Mouse (Mus musculus) testis, adult 2 months (tissue): ENCODE data around the gene Otulin.

ENCODE experiments used
- CTCF ChIP-seq: fragments of 200-500 bp; IDR thresholded peaks from 2 replicates; pipeline ENCODE4 v1.5.1; 2012; ENCODE audit warnings: low read depth, mild to moderate bottlenecking, inconsistent platforms, low read length, moderate library complexity; ENCODE audit not compliant: control insufficient read depth, insufficient read depth, insufficient replicate concordance
- POLR2A ChIP-seq: fragments of 200-500 bp; IDR thresholded peaks from 2 replicates; pipeline ENCODE4 v1.6.1; 2012; ENCODE audit warnings: low read depth, mild to moderate bottlenecking, inconsistent platforms, low read length, moderate library complexity; ENCODE audit not compliant: control insufficient read depth

DNA sequence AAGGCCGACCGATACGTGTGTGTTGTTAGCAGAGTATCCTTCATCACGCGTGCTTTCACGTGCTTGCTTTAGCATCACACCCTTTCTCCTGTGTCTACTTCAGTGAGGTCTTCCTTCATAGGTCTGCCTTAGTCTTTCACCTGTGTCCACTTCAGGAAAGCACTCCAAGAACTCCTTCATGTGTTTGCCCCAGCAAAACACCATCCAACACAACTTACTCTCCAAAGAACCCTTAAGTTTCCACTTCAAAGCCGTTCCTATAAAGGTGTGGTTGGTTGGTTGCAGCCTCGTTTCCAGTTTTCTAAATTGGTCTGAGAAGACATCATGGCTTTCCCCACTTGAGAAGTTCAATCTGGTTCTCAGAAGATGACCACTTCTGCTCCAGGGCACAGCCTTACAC, 16.2 kb upstream of the Otulin start:
- TF ChIP-seq CTCF (no peak), POLR2A (no peak)
